Mouse (Mus musculus) adrenal gland, postnatal 36 days (tissue): ENCODE data around the gene Casd1. TPM values are rescaled to one million over a fixed set of nuclear protein-coding genes. Genes with fewer than 3 reads are reported as not detected.

Experiments
- total RNA-seq, 2 experiments: library from RNA; stranded (reverse); gene quantifications; 2 replicates each; pipeline ENCODE4 v1.2.3; 2021

Casd1 gene
- total RNA-seq, 2 experiments from 2014 or later: 31.2 to 47.8 TPM

Other genes with a start within 250 kb of the Casd1 start
- 100 to 1,000 TPM; 123 to 220 TPM for gene Col1a2, start 96.0 kb upstream of the Casd1 start, total RNA-seq
- gene Sgce, start 146.4 kb downstream of the Casd1 start, total RNA-seq: 10 to 100 TPM; 65.9 to 67.1 TPM
- 100 to 1,000 TPM; 326 to 473 TPM for gene Peg10, start 146.5 kb downstream of the Casd1 start, total RNA-seq